Mouse (Mus musculus): ENCODE measurements around the gene Arhgap30. TPM values are rescaled to one million over a fixed set of nuclear protein-coding genes. Genes with fewer than 3 reads are reported as not detected.

The Arhgap30 gene
- polyA plus RNA-seq, 1 experiment = 0.02 TPM

- TF ChIP-seq MYOG (IDR thresholded peaks at IDR 0.05; ENCODE audit: control insufficient read depth in 1 of 3, insufficient read depth in 1 of 3, insufficient read length in 2 of 3, low read depth in 2 of 3) = no peak
- no peak for TF ChIP-seq TCF3 (IDR thresholded peaks at IDR 0.05; ENCODE audit: insufficient read length, low read depth)
- no peak for TF ChIP-seq MAX (IDR thresholded peaks at IDR 0.05; ENCODE audit: low read depth)
- no peak for TF ChIP-seq POLR2A (IDR thresholded peaks at IDR 0.05; ENCODE audit: insufficient read length, low read depth)
- TF ChIP-seq USF1 (IDR thresholded peaks at IDR 0.05; ENCODE audit: low read depth) = no peak
- TF ChIP-seq REST (IDR thresholded peaks at IDR 0.05; ENCODE audit: insufficient read depth, insufficient read length) = no peak
- TF ChIP-seq MYOD1 (IDR thresholded peaks at IDR 0.05; ENCODE audit: control insufficient read depth in 1 of 3, insufficient read length in 2 of 3, low read depth in 2 of 3) = no peak
- TF ChIP-seq CEBPB (IDR thresholded peaks at IDR 0.05; ENCODE audit: insufficient read depth, poor library complexity, severe bottlenecking) = no peak
- TF ChIP-seq POLR2AphosphoS2 (IDR thresholded peaks at IDR 0.05; ENCODE audit: insufficient read length, low read depth) = no peak
- no peak for TF ChIP-seq E2F4 (IDR thresholded peaks at IDR 0.05; ENCODE audit: insufficient read depth)
- no peak for TF ChIP-seq TCF12 (IDR thresholded peaks at IDR 0.05; ENCODE audit: insufficient read depth, poor library complexity, severe bottlenecking)
- TF ChIP-seq SRF (IDR thresholded peaks at IDR 0.05; ENCODE audit: control insufficient read depth, insufficient read length, low read depth) = no peak
- Histone ChIP-seq H3K36me3 (ENCODE audit: control insufficient read depth, insufficient read depth) (no peaks in the 10 kb centered on the region), H3K27me3 (ENCODE audit: control insufficient read depth, insufficient read depth, insufficient read length) (no peaks in the 10 kb centered on the region), H3K4me3 (no peak overlapping the region), H3K4me2 (ENCODE audit: low read depth) (no peak overlapping the region), H3ac (ENCODE audit: control insufficient read depth, insufficient read length) (no peak overlapping the region), H3K79me2 (ENCODE audit: control insufficient read depth, insufficient read depth) (no peaks in the 10 kb centered on the region)
Observed at GRCm38 (mm10) chr1:171447692-171448091, 58.9 kb downstream of the Arhgap30 start.

GRCm38 (mm10) chr1:171450062-171450461 is 61.3 kb downstream of the Arhgap30 start:
- Histone ChIP-seq H3ac (ENCODE audit: control insufficient read depth, insufficient read length) (no peak overlapping the region), H3K79me2 (ENCODE audit: control insufficient read depth, insufficient read depth) (no peaks in the 10 kb centered on the region), H3K4me2 (ENCODE audit: low read depth) (no peak overlapping the region)

GRCm38 (mm10) chr1:171451001-171451400 is 62.2 kb downstream of the Arhgap30 start:
- no peak for TF ChIP-seq E2F4 (IDR thresholded peaks at IDR 0.05; ENCODE audit: insufficient read depth)
- TF ChIP-seq USF1 (IDR thresholded peaks at IDR 0.05; ENCODE audit: low read depth) = no peak
- TF ChIP-seq SRF (IDR thresholded peaks at IDR 0.05; ENCODE audit: control insufficient read depth, insufficient read length, low read depth) = no peak
- no peak for TF ChIP-seq POLR2A (IDR thresholded peaks at IDR 0.05; ENCODE audit: insufficient read length, low read depth)
- TF ChIP-seq MYOG (IDR thresholded peaks at IDR 0.05; ENCODE audit: control insufficient read depth in 1 of 3, insufficient read depth in 1 of 3, insufficient read length in 2 of 3, low read depth in 2 of 3) = no peak
- no peak for TF ChIP-seq TCF3 (IDR thresholded peaks at IDR 0.05; ENCODE audit: insufficient read length, low read depth)
- no peak for TF ChIP-seq MAX (IDR thresholded peaks at IDR 0.05; ENCODE audit: low read depth)
- no peak for TF ChIP-seq MYOD1 (IDR thresholded peaks at IDR 0.05; ENCODE audit: control insufficient read depth in 1 of 3, insufficient read length in 2 of 3, low read depth in 2 of 3)
- no peak for TF ChIP-seq POLR2AphosphoS2 (IDR thresholded peaks at IDR 0.05; ENCODE audit: insufficient read length, low read depth)
- no peak for TF ChIP-seq TCF12 (IDR thresholded peaks at IDR 0.05; ENCODE audit: insufficient read depth, poor library complexity, severe bottlenecking)
- no peak for TF ChIP-seq CEBPB (IDR thresholded peaks at IDR 0.05; ENCODE audit: insufficient read depth, poor library complexity, severe bottlenecking)
- no peak for TF ChIP-seq REST (IDR thresholded peaks at IDR 0.05; ENCODE audit: insufficient read depth, insufficient read length)
- Histone ChIP-seq H3K79me2 (ENCODE audit: control insufficient read depth, insufficient read depth) (no peaks in the 10 kb centered on the region), H3K27me3 (ENCODE audit: control insufficient read depth, insufficient read depth, insufficient read length) (no peaks in the 10 kb centered on the region), H3K4me2 (ENCODE audit: low read depth) (no peak overlapping the region), H3K36me3 (ENCODE audit: control insufficient read depth, insufficient read depth) (no peaks in the 10 kb centered on the region), H3K4me3 (no peak overlapping the region), H3ac (ENCODE audit: control insufficient read depth, insufficient read length) (no peak overlapping the region)

More at GRCm38 (mm10) chr1:171450062-171450461, 61.3 kb downstream of the Arhgap30 start:
- no peak for TF ChIP-seq CEBPB (IDR thresholded peaks at IDR 0.05; ENCODE audit: insufficient read depth, poor library complexity, severe bottlenecking)
- TF ChIP-seq E2F4 (IDR thresholded peaks at IDR 0.05; ENCODE audit: insufficient read depth) = no peak
- TF ChIP-seq MAX (IDR thresholded peaks at IDR 0.05; ENCODE audit: low read depth) = no peak
- TF ChIP-seq POLR2A (IDR thresholded peaks at IDR 0.05; ENCODE audit: insufficient read length, low read depth) = no peak
- no peak for TF ChIP-seq MYOD1 (IDR thresholded peaks at IDR 0.05; ENCODE audit: control insufficient read depth in 1 of 3, insufficient read length in 2 of 3, low read depth in 2 of 3)
- no peak for TF ChIP-seq SRF (IDR thresholded peaks at IDR 0.05; ENCODE audit: control insufficient read depth, insufficient read length, low read depth)
- TF ChIP-seq REST (IDR thresholded peaks at IDR 0.05; ENCODE audit: insufficient read depth, insufficient read length) = no peak
- TF ChIP-seq USF1 (IDR thresholded peaks at IDR 0.05; ENCODE audit: low read depth) = no peak
- no peak for TF ChIP-seq TCF3 (IDR thresholded peaks at IDR 0.05; ENCODE audit: insufficient read length, low read depth)
- no peak for TF ChIP-seq POLR2AphosphoS2 (IDR thresholded peaks at IDR 0.05; ENCODE audit: insufficient read length, low read depth)
- TF ChIP-seq MYOG (IDR thresholded peaks at IDR 0.05; ENCODE audit: control insufficient read depth in 1 of 3, insufficient read depth in 1 of 3, insufficient read length in 2 of 3, low read depth in 2 of 3) = no peak
- no peak for TF ChIP-seq TCF12 (IDR thresholded peaks at IDR 0.05; ENCODE audit: insufficient read depth, poor library complexity, severe bottlenecking)
- Histone ChIP-seq H3K4me3 (no peak overlapping the region), H3K27me3 (ENCODE audit: control insufficient read depth, insufficient read depth, insufficient read length) (no peaks in the 10 kb centered on the region), H3K36me3 (ENCODE audit: control insufficient read depth, insufficient read depth) (no peaks in the 10 kb centered on the region)

GRCm38 (mm10) chr1:171452522-171452921 is 63.8 kb downstream of the Arhgap30 start:
- Histone ChIP-seq H3K27me3 (ENCODE audit: control insufficient read depth, insufficient read depth, insufficient read length) (no peaks in the 10 kb centered on the region), H3K4me2 (ENCODE audit: low read depth) (no peak overlapping the region), H3K79me2 (ENCODE audit: control insufficient read depth, insufficient read depth) (no peaks in the 10 kb centered on the region), H3ac (ENCODE audit: control insufficient read depth, insufficient read length) (no peak overlapping the region), H3K4me3 (no peak overlapping the region), H3K36me3 (ENCODE audit: control insufficient read depth, insufficient read depth) (no peaks in the 10 kb centered on the region)
- TF ChIP-seq MYOD1 (IDR thresholded peaks at IDR 0.05; ENCODE audit: control insufficient read depth in 1 of 3, insufficient read length in 2 of 3, low read depth in 2 of 3) (no peak), SRF (IDR thresholded peaks at IDR 0.05; ENCODE audit: control insufficient read depth, insufficient read length, low read depth) (no peak), POLR2A (IDR thresholded peaks at IDR 0.05; ENCODE audit: insufficient read length, low read depth) (no peak), MYOG (IDR thresholded peaks at IDR 0.05; ENCODE audit: control insufficient read depth in 1 of 3, insufficient read depth in 1 of 3, insufficient read length in 2 of 3, low read depth in 2 of 3) (no peak), E2F4 (IDR thresholded peaks at IDR 0.05; ENCODE audit: insufficient read depth) (no peak)

Measured in myocyte (in vitro differentiated cells).